Mouse (Mus musculus) embryonic facial prominence, embryonic 12.5 days (tissue): Measurements from ENCODE around the gene Sgsh. TPM values are rescaled to one million over a fixed set of nuclear protein-coding genes. Genes with fewer than 3 reads are reported as not detected.
"Not testable (repeated sequence)": the region's sequence is repeated elsewhere in the genome, so short reads cannot be mapped to it uniquely, and the experiment has no call there.

Experiments
- ATAC-seq: fragments of 200-750 bp; cut with Nextera tagmentation; 2 replicates; pipeline ENCODE4 v1.8.0; 2017; ENCODE audit not compliant: insufficient number of reproducible peaks, insufficient read depth, low FRiP score, low TSS enrichment
- H3K27ac ChIP-seq: fragments of 300-500 bp; sonication (generic); 2 replicates; pipeline ENCODE4 v1.5.1; 2016; ENCODE audit warnings: mild to moderate bottlenecking
- H3K27me3 ChIP-seq: fragments of 300-500 bp; sonication (generic); 2 replicates; pipeline ENCODE4 v1.6.1; 2016; ENCODE audit warnings: mild to moderate bottlenecking, moderate library complexity
- H3K36me3 ChIP-seq: fragments of 300-500 bp; sonication (generic); 2 replicates; pipeline ENCODE4 v1.6.1; 2016; ENCODE audit warnings: mild to moderate bottlenecking
- H3K4me1 ChIP-seq: fragments of 300-500 bp; sonication (generic); 2 replicates; pipeline ENCODE4 v1.6.1; 2016
- H3K4me2 ChIP-seq: fragments of 300-500 bp; sonication (generic); replicated peaks from 2 replicates; pipeline ENCODE4 v1.6.1; 2016; ENCODE audit warnings: mild to moderate bottlenecking, moderate library complexity
- H3K4me3 ChIP-seq: fragments of 300-500 bp; sonication (generic); 2 replicates; pipeline ENCODE4 v1.5.1; 2016; ENCODE audit warnings: mild to moderate bottlenecking
- H3K9ac ChIP-seq: fragments of 300-500 bp; sonication (generic); 2 replicates; pipeline ENCODE4 v1.6.1; 2016; ENCODE audit warnings: mild to moderate bottlenecking, moderate library complexity
- H3K9me3 ChIP-seq: fragments of 300-500 bp; sonication (generic); 2 replicates; pipeline ENCODE4 v1.6.1; 2016; ENCODE audit warnings: mild to moderate bottlenecking, moderate library complexity
- WGBS: fragments of 180-500 bp; shearing (Covaris S2); methylation state at CpG from one replicate; pipeline ENCODE4 v1.1.7; 2016; 5-methylcytosine and 5-hydroxymethylcytosine counted together
- polyA plus RNA-seq: library from polyadenylated mRNA; unstranded; fragments of >200 nt; fragmentation: Nextera tagmentation; extraction: Ambion mirVana; gene quantifications from 2 replicates; pipeline ENCODE4 v1.2.1, GENCODE M21; 2016

Gene Sgsh
- polyA plus RNA-seq, 1 experiment from 2014 or later, result 5.9 TPM

DNA sequence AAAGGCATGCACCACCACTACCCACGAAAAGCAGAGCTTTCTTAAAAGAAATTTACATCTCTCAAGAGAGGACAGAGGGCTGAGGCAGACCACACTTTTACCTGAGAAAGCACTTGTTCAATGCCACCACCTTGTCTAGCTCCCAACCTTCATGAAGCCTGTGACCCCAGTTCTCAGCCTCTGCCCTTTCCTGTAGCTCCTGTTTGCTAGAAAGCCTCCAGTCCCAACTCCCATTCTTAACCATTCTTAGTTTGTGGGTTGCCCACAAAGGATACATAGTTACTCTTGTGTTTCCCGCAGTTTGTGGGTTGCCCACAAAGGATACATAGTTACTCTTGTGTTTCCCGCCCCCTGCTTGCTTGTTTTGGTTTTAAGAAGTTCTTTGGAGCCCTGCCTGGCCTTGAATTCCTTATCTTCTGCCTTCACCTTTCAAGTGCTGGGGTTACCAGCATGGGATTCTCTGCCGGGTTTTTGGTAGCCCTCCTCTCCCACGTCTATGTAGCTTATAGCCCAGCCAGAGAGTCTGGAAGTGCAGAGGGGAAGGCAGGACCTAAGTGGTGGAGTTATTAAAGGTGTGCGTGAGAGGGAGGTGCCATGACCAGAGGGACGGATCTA lies 36.2 kb upstream of the Sgsh start:
- H3K27ac ChIP-seq, result no peak overlapping the region
- peaks cover 9% of the 10 kb centered on the region; the same call in 1 of the 2 replicates for H3K4me1 ChIP-seq
- WGBS, result 28% methylated on average over 7 of the region's 7 CpGs
- H3K9me3 ChIP-seq, result no peaks in the 10 kb centered on the region
- peaks cover 85% of the 10 kb centered on the region for H3K27me3 ChIP-seq
- H3K36me3 ChIP-seq, result no peaks in the 10 kb centered on the region
- H3K9ac ChIP-seq, result no peak overlapping the region
- no peak overlapping the region for H3K4me3 ChIP-seq
- no peak for ATAC-seq
- no peak overlapping the region; the same call in 1 of the 2 replicates for H3K4me2 ChIP-seq

- no peaks in the 10 kb centered on the region for H3K9me3 ChIP-seq
- H3K4me3 ChIP-seq, result peak overlapping the region; percentile 67
- H3K36me3 ChIP-seq, result no peaks in the 10 kb centered on the region
- peak overlapping the region; percentile 47 for H3K9ac ChIP-seq
- 2% methylated on average over 53 of the region's 53 CpGs for whole genome bisulfite sequencing
- ATAC-seq, result no peak
- H3K4me1 ChIP-seq, result peaks cover 9% of the 10 kb centered on the region; the same call in 1 of the 2 replicates
- H3K4me2 ChIP-seq, result peak overlapping the region; percentile 93
- H3K27ac ChIP-seq, result no peak overlapping the region
- peaks cover 75% of the 10 kb centered on the region for H3K27me3 ChIP-seq
Measured at GRCm38 (mm10) chr11:119390271-119391231, 35.2 kb upstream of the Sgsh start.

GRCm38 (mm10) chr11:119389851-119390270 lies 34.5 kb upstream of the Sgsh start:
- peak overlapping the region; percentile 47 for H3K9ac ChIP-seq
- peak overlapping the region; percentile 93 for H3K4me2 ChIP-seq
- peak overlapping the region; percentile 67 for H3K4me3 ChIP-seq
- no peaks in the 10 kb centered on the region for H3K9me3 ChIP-seq
- peaks cover 68% of the 10 kb centered on the region for H3K27me3 ChIP-seq
- 1% methylated on average over 35 of the region's 35 CpGs for WGBS
- H3K27ac ChIP-seq, result no peak overlapping the region
- no peak for ATAC-seq
- peaks cover 9% of the 10 kb centered on the region; the same call in 1 of the 2 replicates for H3K4me1 ChIP-seq
- no peaks in the 10 kb centered on the region for H3K36me3 ChIP-seq

GRCm38 (mm10) chr11:119387273-119387672 lies 31.9 kb upstream of the Sgsh start:
- not testable (repeated sequence) for H3K4me2 ChIP-seq, H3K9me3 ChIP-seq, H3K4me3 ChIP-seq, H3K27ac ChIP-seq, H3K9ac ChIP-seq, H3K4me1 ChIP-seq, H3K36me3 ChIP-seq, ATAC-seq
- WGBS, result 23% methylated on average over 3 of the region's 3 CpGs
- peaks cover 46% of the 10 kb centered on the region for H3K27me3 ChIP-seq

- Histone ChIP-seq H3K9me3 (no peaks in the 10 kb centered on the region), H3K27me3 (peaks cover 37% of the 10 kb centered on the region), H3K4me1 (peaks cover 6% of the 10 kb centered on the region; the same call in 1 of the 2 replicates), H3K36me3 (no peaks in the 10 kb centered on the region), H3K4me2 (no peak overlapping the region), H3K4me3 (no peak overlapping the region), H3K27ac (no peak overlapping the region), H3K9ac (no peak overlapping the region)
- no peak for ATAC-seq
- 93% methylated on average over 5 of the region's 5 CpGs for WGBS
Measured at GRCm38 (mm10) chr11:119386306-119386705, 31.0 kb upstream of the Sgsh start.

- Histone ChIP-seq H3K36me3 (peaks cover 5% of the 10 kb centered on the region; the same call in 1 of the 2 replicates), H3K27me3 (peaks cover 23% of the 10 kb centered on the region), H3K9me3 (no peaks in the 10 kb centered on the region), H3K27ac (no peak overlapping the region), H3K4me1 (no peaks in the 10 kb centered on the region), H3K9ac (no peak overlapping the region), H3K4me3 (no peak overlapping the region), H3K4me2 (no peak overlapping the region)
- no peak for ATAC-seq
- 72% methylated on average over 4 of the region's 4 CpGs for WGBS
Measured at GRCm38 (mm10) chr11:119384904-119385303, 29.6 kb upstream of the Sgsh start.

GRCm38 (mm10) chr11:119382338-119382850 lies 27.1 kb upstream of the Sgsh start:
- Histone ChIP-seq H3K27ac (no peak overlapping the region), H3K36me3 (peaks cover 21% of the 10 kb centered on the region), H3K9ac (no peak overlapping the region), H3K4me3 (no peak overlapping the region), H3K27me3 (no peaks in the 10 kb centered on the region), H3K9me3 (no peaks in the 10 kb centered on the region), H3K4me2 (no peak overlapping the region), H3K4me1 (no peaks in the 10 kb centered on the region)
- 65% methylated on average over 6 of the region's 6 CpGs for WGBS
- ATAC-seq, result no peak

- Histone ChIP-seq H3K9me3 (no peaks in the 10 kb centered on the region), H3K27me3 (no peaks in the 10 kb centered on the region), H3K27ac (no peak overlapping the region), H3K4me2 (no peak overlapping the region), H3K36me3 (peaks cover 22% of the 10 kb centered on the region), H3K9ac (no peak overlapping the region), H3K4me3 (no peak overlapping the region), H3K4me1 (no peaks in the 10 kb centered on the region)
- WGBS, result 87% methylated on average over 9 of the region's 9 CpGs
- no peak for ATAC-seq
Measured at GRCm38 (mm10) chr11:119381631-119382337, 26.4 kb upstream of the Sgsh start.

GRCm38 (mm10) chr11:119378551-119378950 lies 23.2 kb upstream of the Sgsh start:
- Histone ChIP-seq H3K36me3 (peaks cover 22% of the 10 kb centered on the region), H3K9ac (no peak overlapping the region), H3K4me3 (no peak overlapping the region), H3K27ac (no peak overlapping the region), H3K27me3 (no peaks in the 10 kb centered on the region), H3K4me1 (no peaks in the 10 kb centered on the region), H3K9me3 (no peaks in the 10 kb centered on the region), H3K4me2 (no peak overlapping the region)
- 94% methylated on average over 1 of the region's 1 CpGs for WGBS
- ATAC-seq, result no peak

DNA sequence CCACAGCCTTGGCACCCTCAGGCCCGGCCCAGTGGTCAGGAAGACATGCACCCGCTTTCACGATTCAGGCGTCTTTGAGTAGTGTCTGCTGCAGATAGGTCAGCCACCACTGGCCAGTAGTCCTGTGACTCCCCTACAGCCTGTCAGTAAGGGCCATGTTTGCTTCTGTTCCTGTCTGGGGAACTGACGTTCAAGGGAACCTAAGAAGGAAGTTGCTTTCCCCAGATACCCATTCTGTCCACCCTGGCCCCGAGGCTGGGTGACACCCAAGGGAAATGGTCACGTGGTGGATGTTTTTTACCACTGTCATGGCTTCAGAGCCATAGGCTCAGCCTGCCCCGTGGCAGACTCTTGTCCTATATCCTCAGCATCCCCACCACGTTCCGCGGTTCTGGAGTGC lies 22.0 kb upstream of the Sgsh start:
- Histone ChIP-seq H3K27me3 (no peaks in the 10 kb centered on the region), H3K4me3 (no peak overlapping the region), H3K4me1 (no peaks in the 10 kb centered on the region), H3K36me3 (peaks cover 22% of the 10 kb centered on the region), H3K9me3 (no peaks in the 10 kb centered on the region), H3K27ac (no peak overlapping the region), H3K9ac (no peak overlapping the region), H3K4me2 (no peak overlapping the region)
- ATAC-seq, result no peak
- 91% methylated on average over 11 of the region's 11 CpGs for WGBS

DNA sequence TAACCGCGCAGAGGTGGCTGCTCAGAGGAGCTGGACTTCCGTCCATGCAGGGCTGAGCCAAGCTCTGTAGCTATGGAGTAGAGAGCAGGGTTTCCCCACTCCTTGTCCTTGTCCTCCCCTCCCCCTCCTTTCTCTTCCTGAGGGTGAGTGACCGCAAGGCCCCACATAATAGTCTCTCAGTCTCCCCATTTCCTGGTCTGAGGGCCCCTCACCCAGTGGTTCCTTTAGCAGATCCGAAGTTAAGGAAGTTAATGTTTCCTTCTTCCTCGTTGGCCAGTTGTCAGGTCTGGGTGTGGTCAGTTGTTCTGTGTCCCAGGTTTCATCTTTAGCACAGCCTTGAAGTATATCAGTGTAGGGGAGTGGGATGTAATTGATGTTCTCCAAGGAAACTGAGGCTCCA lies 20.1 kb upstream of the Sgsh start:
- WGBS, result 72% methylated on average over 6 of the region's 6 CpGs
- H3K4me3 ChIP-seq, result no peak overlapping the region
- ATAC-seq, result no peak

More for the DNA sequence above, 20.1 kb upstream of the Sgsh start:
- Histone ChIP-seq H3K9ac (no peak overlapping the region), H3K27ac (no peak overlapping the region), H3K4me1 (no peaks in the 10 kb centered on the region), H3K27me3 (no peaks in the 10 kb centered on the region), H3K4me2 (no peak overlapping the region), H3K36me3 (peaks cover 22% of the 10 kb centered on the region), H3K9me3 (no peaks in the 10 kb centered on the region)
